Mouse (Mus musculus) myocyte (in vitro differentiated cells): ENCODE measurements around the gene Baz1a. TPM values are rescaled to one million over a fixed set of nuclear protein-coding genes. Genes with fewer than 3 reads are reported as not detected.

ENCODE experiments used
- H3K27me3 ChIP-seq: one replicate; pipeline ENCODE4 v1.6.1; 2011; ENCODE audit not compliant: control insufficient read depth, insufficient read depth, insufficient read length
- H3K36me3 ChIP-seq: one replicate; pipeline ENCODE4 v1.6.1; 2011; ENCODE audit not compliant: control insufficient read depth, insufficient read depth
- H3K4me2 ChIP-seq: one replicate; pipeline ENCODE4 v1.6.1; 2011; ENCODE audit warnings: low read depth, control low read depth
- H3K4me3 ChIP-seq: one replicate; pipeline ENCODE4 v1.5.1; 2011; ENCODE audit warnings: mild to moderate bottlenecking, control low read depth, moderate library complexity
- H3K79me2 ChIP-seq: one replicate; pipeline ENCODE4 v1.6.1; 2011; ENCODE audit not compliant: control insufficient read depth, insufficient read depth
- H3ac ChIP-seq: one replicate; pipeline ENCODE4 v1.6.1; 2011; ENCODE audit not compliant: control insufficient read depth, insufficient read length
- CEBPB ChIP-seq: IDR thresholded peaks from 2 replicates; pipeline ENCODE4 v1.6.1; 2011; ENCODE audit warnings: mild to moderate bottlenecking, moderate library complexity; ENCODE audit not compliant: poor library complexity, insufficient read depth, severe bottlenecking
- E2F4 ChIP-seq: IDR thresholded peaks from one replicate; pipeline ENCODE4 v1.6.1; 2011; ENCODE audit warnings: mild to moderate bottlenecking, control low read depth, moderate library complexity; ENCODE audit not compliant: insufficient read depth
- MAX ChIP-seq: IDR thresholded peaks from one replicate; pipeline ENCODE4 v1.6.1; 2011; ENCODE audit warnings: low read depth, mild to moderate bottlenecking, control low read depth
- MYOD1 ChIP-seq, 3 experiments: IDR thresholded peaks; one replicate each; pipeline ENCODE4 v1.6.1; 2011; ENCODE audit warnings: control low read depth in 2 of 3, low read depth in 2 of 3, mild to moderate bottlenecking in 2 of 3, moderate library complexity in 1 of 3; ENCODE audit not compliant: insufficient read length in 2 of 3, control insufficient read depth in 1 of 3
- MYOG ChIP-seq, 3 experiments: IDR thresholded peaks; one replicate each; pipeline ENCODE4 v1.6.1; 2011; ENCODE audit warnings: control low read depth in 2 of 3, low read depth in 2 of 3, mild to moderate bottlenecking in 2 of 3; ENCODE audit not compliant: insufficient read length in 2 of 3, control insufficient read depth in 1 of 3, insufficient read depth in 1 of 3
- POLR2A ChIP-seq: IDR thresholded peaks from one replicate; pipeline ENCODE4 v1.6.1; 2011; ENCODE audit warnings: low read depth, mild to moderate bottlenecking, control low read depth, moderate library complexity; ENCODE audit not compliant: insufficient read length
- POLR2AphosphoS2 ChIP-seq: IDR thresholded peaks from one replicate; pipeline ENCODE4 v1.6.1; 2011; ENCODE audit warnings: low read depth, control low read depth; ENCODE audit not compliant: insufficient read length
- REST ChIP-seq: IDR thresholded peaks from one replicate; pipeline ENCODE4 v1.6.1; 2011; ENCODE audit warnings: mild to moderate bottlenecking, control low read depth, moderate library complexity; ENCODE audit not compliant: insufficient read depth, insufficient read length
- SRF ChIP-seq: IDR thresholded peaks from one replicate; pipeline ENCODE4 v1.6.1; 2011; ENCODE audit warnings: low read depth; ENCODE audit not compliant: control insufficient read depth, insufficient read length
- TCF12 ChIP-seq: IDR thresholded peaks from one replicate; pipeline ENCODE4 v1.6.1; 2011; ENCODE audit warnings: mild to moderate bottlenecking, control low read depth; ENCODE audit not compliant: poor library complexity, insufficient read depth, severe bottlenecking
- TCF3 ChIP-seq: IDR thresholded peaks from one replicate; pipeline ENCODE4 v1.6.1; 2011; ENCODE audit warnings: low read depth, control low read depth; ENCODE audit not compliant: insufficient read length
- USF1 ChIP-seq: IDR thresholded peaks from one replicate; pipeline ENCODE4 v1.6.1; 2011; ENCODE audit warnings: low read depth, mild to moderate bottlenecking, control low read depth, moderate library complexity
- polyA plus RNA-seq: library from polyadenylated mRNA; unstranded; fragments of >200 nt; fragmentation: generic; extraction: Trizol; gene quantifications from one replicate; pipeline ENCODE4 v1.2.1, GENCODE M21; 2012; ENCODE audit warnings: missing spikeins

Baz1a gene
- polyA plus RNA-seq, 1 experiment = 7.6 TPM

- Histone ChIP-seq H3K4me3 (no peak overlapping the region), H3ac (no peak overlapping the region), H3K79me2 (no peaks in the 10 kb centered on the region), H3K4me2 (no peak overlapping the region), H3K27me3 (no peaks in the 10 kb centered on the region), H3K36me3 (no peaks in the 10 kb centered on the region)
- no peak for TF ChIP-seq POLR2AphosphoS2
- TF ChIP-seq MAX = no peak
- TF ChIP-seq TCF3 = no peak
- TF ChIP-seq MYOD1 (IDR thresholded peaks at IDR 0.05; ENCODE audit: control insufficient read depth in 1 of 3, insufficient read length in 2 of 3, low read depth in 2 of 3) = no peak
- TF ChIP-seq SRF = no peak
- TF ChIP-seq REST = no peak
- TF ChIP-seq CEBPB = no peak
- TF ChIP-seq POLR2A = no peak
Observed at GRCm38 (mm10) chr12:54879211-54879610, 134.9 kb downstream of the Baz1a start.

DNA sequence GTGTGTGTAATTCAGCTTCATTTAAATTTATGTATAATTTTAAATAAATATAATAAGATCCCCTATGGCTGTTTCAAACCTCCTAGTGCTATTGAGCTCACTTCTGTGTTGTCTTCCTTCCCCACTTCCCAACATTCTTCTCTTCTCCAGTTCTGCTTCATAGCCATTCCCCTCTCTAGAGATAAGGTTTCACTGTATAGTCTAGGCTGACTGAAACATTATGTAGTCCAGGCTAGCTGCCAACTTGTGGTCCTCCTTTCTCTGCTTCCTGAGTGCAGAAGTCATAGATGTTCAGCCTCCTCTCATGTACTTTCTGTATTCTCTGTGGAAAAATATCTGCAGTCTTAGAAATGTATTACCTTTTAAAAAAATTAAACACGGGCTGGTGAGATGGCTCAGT lies 136.3 kb downstream of the Baz1a start:
- Histone ChIP-seq H3K27me3 (no peaks in the 10 kb centered on the region), H3K79me2 (no peaks in the 10 kb centered on the region), H3K36me3 (no peaks in the 10 kb centered on the region), H3K4me2 (no peak overlapping the region), H3K4me3 (no peak overlapping the region), H3ac (no peak overlapping the region)
- TF ChIP-seq TCF12 = no peak
- TF ChIP-seq USF1 = no peak
- TF ChIP-seq SRF = no peak
- no peak for TF ChIP-seq CEBPB
- TF ChIP-seq MYOG (IDR thresholded peaks at IDR 0.05; ENCODE audit: control insufficient read depth in 1 of 3, insufficient read depth in 1 of 3, insufficient read length in 2 of 3, low read depth in 2 of 3) = no peak

DNA sequence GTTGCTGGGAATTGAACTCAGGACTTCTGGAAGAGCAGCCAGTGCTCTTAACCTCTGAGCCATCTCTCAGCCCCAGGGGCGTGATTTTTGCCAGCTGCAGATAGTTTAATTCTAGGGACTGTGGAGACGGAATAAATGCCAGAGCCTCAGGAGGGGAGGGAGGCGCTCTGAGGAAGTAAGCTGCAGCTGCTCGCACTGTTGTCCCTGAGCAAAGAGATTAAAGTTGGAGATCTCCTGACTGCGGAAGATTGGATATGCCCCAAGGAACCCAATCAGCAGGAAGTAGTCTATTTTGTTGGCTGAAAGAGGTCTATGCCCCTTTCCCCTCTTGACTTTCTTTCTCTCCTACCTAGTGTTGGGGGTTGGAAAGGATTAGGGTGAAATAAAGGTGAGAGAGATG lies 137.3 kb downstream of the Baz1a start:
- Histone ChIP-seq H3K36me3 (no peaks in the 10 kb centered on the region), H3K4me2 (no peak overlapping the region), H3ac (no peak overlapping the region), H3K79me2 (no peaks in the 10 kb centered on the region), H3K27me3 (no peaks in the 10 kb centered on the region), H3K4me3 (no peak overlapping the region)
- TF ChIP-seq POLR2AphosphoS2 (no peak), REST (no peak), MYOD1 (IDR thresholded peaks at IDR 0.05; ENCODE audit: control insufficient read depth in 1 of 3, insufficient read length in 2 of 3, low read depth in 2 of 3) (peak in 1 of 3 experiments; percentile 3), MYOG (IDR thresholded peaks at IDR 0.05; ENCODE audit: control insufficient read depth in 1 of 3, insufficient read depth in 1 of 3, insufficient read length in 2 of 3, low read depth in 2 of 3) (no peak)

GRCm38 (mm10) chr12:54874711-54875110 lies 139.4 kb downstream of the Baz1a start:
- no peaks in the 10 kb centered on the region for H3K79me2 ChIP-seq
- TF ChIP-seq TCF3 (no peak), MYOG (IDR thresholded peaks at IDR 0.05; ENCODE audit: control insufficient read depth in 1 of 3, insufficient read depth in 1 of 3, insufficient read length in 2 of 3, low read depth in 2 of 3) (peak; percentile 24 to 69 (median 37)), POLR2A (no peak), POLR2AphosphoS2 (peak; percentile 26), MYOD1 (IDR thresholded peaks at IDR 0.05; ENCODE audit: control insufficient read depth in 1 of 3, insufficient read length in 2 of 3, low read depth in 2 of 3) (peak in 2 of 3 experiments; percentile 63 to 70), USF1 (peak; percentile 95)
- H3K36me3 ChIP-seq = no peaks in the 10 kb centered on the region
- H3K27me3 ChIP-seq = no peaks in the 10 kb centered on the region
- H3K4me2 ChIP-seq = peak overlapping the region; percentile 59
- H3ac ChIP-seq = no peak overlapping the region
- no peak overlapping the region for H3K4me3 ChIP-seq

GRCm38 (mm10) chr12:54862606-54863535 lies 151.3 kb downstream of the Baz1a start, which contains the start of gene Cfl2:
Cfl2 (minus strand) TSS chr12:54862877.
- Histone ChIP-seq H3K4me2 (peak within 1 kb of the TSS; percentile 97), H3K27me3 (no peaks in the 10 kb centered on the region), H3K36me3 (peaks cover 19% of the 10 kb centered on the region), H3ac (peak within 1 kb of the TSS; percentile 80), H3K4me3 (peak within 1 kb of the TSS; percentile 49), H3K79me2 (peaks cover 33% of the 10 kb centered on the region)
- TF ChIP-seq POLR2A (peak; percentile 83), TCF12 (no peak), TCF3 (no peak), USF1 (no peak), REST (no peak), E2F4 (no peak), MYOD1 (IDR thresholded peaks at IDR 0.05; ENCODE audit: control insufficient read depth in 1 of 3, insufficient read length in 2 of 3, low read depth in 2 of 3) (peak in 1 of 3 experiments; percentile 3), MAX (no peak), POLR2AphosphoS2 (peak; percentile 78), CEBPB (no peak), MYOG (IDR thresholded peaks at IDR 0.05; ENCODE audit: control insufficient read depth in 1 of 3, insufficient read depth in 1 of 3, insufficient read length in 2 of 3, low read depth in 2 of 3) (peak in 1 of 3 experiments; percentile 2)
